Mouse (Mus musculus): ENCODE results near the gene Vmn1r131.
"Not testable (repeated sequence)": the region's sequence is repeated elsewhere in the genome, so short reads cannot be mapped to it uniquely, and the experiment has no call there.

Gene Vmn1r131

DNA sequence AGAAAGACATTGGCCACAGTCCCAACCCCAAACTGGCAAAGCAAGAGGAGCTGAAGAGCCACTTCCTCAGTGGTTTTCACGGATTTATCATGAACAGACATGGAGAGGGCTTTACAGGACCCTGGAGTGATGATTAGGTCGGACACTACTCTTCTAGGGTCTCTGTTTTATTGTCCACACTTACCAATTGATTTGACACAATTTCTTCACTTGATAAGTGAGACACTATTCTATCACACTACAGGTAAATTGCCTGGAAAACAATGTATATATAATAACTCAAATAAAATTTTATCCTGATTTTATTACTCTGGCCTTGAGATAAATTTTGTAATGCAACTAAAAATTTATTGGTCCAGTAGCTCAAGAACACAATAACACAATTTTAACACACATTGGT lies at the start of gene Vmn1r131:
Gene Vmn1r131, minus strand, starts transcription at position 101 of the 400 bp plus-strand sequence.
- DNase-seq (ENCODE audit: low spot score) = not testable (repeated sequence)

DNA sequence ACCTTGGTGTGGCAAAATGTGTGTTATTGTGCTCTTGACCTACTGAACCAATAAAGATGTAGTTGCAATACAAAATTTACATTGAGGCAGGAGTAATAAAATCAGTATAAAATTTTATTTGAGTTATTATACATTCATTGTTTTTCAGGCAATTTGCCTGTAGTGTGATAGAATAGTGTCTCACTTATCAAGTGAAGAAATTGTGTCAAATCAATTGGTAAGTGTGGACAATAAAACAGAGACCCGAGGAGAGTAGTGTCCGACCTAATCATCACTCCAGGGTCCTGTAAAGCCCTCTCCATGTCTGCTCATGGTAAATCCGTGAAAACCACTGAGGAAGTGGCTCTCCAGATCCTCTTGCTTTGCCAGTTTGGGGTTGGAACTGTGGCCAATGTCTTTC lies 34.4 kb downstream of the Vmn1r131 start, which contains the start of gene Vmn1r130:
Gene Vmn1r130, plus strand, starts transcription at position 301 of the 400 bp plus-strand sequence.
- DNase-seq (ENCODE audit: low spot score) = not testable (repeated sequence)
